Mouse (Mus musculus): ENCODE data around the gene Stxbp4. TPM values are rescaled to one million over a fixed set of nuclear protein-coding genes. Genes with fewer than 3 reads are reported as not detected.
A peak's percentile ranks its signal among the peaks of the same experiment; 100 is the strongest.

The Stxbp4 gene
- polyA plus RNA-seq, 1 experiment from 2014 or later, result 12.3 TPM

DNA sequence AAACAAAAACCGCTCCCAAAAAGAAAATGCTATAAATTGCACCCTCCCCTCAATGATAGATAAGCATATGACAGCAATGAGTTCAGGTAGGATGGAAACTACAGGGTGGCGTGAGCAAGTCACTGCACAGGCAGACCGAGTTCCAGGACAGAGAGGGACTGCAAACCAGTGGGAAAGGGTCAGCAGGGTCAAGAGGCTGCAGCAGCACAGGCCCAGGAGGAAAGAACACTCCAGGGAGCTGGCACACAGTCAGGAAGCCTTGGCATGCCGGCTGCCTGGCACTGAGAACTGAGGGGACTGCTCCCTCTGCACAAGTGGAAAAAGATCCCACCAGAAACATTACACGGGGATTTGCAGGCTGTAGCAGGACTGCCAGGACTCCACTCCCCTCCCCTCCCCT is 139.4 kb downstream of the Stxbp4 start:
- H3K36me3 ChIP-seq, result no peaks in the 10 kb centered on the region
- ATAC-seq (replicated peaks; ENCODE audit: insufficient number of reproducible peaks, insufficient read depth, low FRiP score, low read depth), result 0 out of 2 replicates have a peak, but pooled peaks have one; percentile 31
- WGBS, result 42% methylated on average over 5 of the region's 5 CpGs
- no peaks in the 10 kb centered on the region for H3K27me3 ChIP-seq
- no peaks in the 10 kb centered on the region for H3K9me3 ChIP-seq (replicated peaks)
- H3K4me1 ChIP-seq (replicated peaks), result peaks cover 8% of the 10 kb centered on the region; the same call in 1 of the 2 replicates
- no peak overlapping the region for H3K27ac ChIP-seq
- no peak overlapping the region for H3K4me2 ChIP-seq
- no peak overlapping the region for H3K4me3 ChIP-seq
- H3K9ac ChIP-seq, result no peak overlapping the region

DNA sequence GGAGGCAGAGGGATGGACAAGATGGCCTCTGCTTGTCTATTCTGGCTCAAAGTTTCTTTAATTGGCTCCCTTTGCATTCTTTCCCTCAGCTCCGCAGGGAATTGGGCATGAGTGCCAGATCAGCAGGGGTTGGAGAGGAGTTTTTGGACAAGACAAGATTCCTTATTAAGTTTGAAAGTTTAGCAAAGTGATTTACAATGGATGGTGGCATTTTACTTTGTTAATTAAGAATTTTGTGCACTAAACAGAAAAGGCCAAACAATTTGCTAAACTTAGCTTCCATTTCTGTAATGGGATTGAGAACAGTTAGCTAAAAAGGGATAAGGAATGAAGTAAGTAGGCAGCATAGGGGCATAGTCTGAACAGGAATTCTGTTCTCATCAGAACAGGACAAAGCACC is 142.9 kb downstream of the Stxbp4 start:
- Histone ChIP-seq H3K4me1 (replicated peaks) (peaks cover 12% of the 10 kb centered on the region), H3K9me3 (replicated peaks) (no peaks in the 10 kb centered on the region), H3K36me3 (no peaks in the 10 kb centered on the region), H3K4me2 (no peak overlapping the region), H3K27ac (no peak overlapping the region), H3K27me3 (no peaks in the 10 kb centered on the region), H3K4me3 (no peak overlapping the region), H3K9ac (no peak overlapping the region)
- no peak for ATAC-seq (replicated peaks; ENCODE audit: insufficient number of reproducible peaks, insufficient read depth, low FRiP score, low read depth)
- 72% methylated on average over 1 of the region's 1 CpGs for WGBS

DNA sequence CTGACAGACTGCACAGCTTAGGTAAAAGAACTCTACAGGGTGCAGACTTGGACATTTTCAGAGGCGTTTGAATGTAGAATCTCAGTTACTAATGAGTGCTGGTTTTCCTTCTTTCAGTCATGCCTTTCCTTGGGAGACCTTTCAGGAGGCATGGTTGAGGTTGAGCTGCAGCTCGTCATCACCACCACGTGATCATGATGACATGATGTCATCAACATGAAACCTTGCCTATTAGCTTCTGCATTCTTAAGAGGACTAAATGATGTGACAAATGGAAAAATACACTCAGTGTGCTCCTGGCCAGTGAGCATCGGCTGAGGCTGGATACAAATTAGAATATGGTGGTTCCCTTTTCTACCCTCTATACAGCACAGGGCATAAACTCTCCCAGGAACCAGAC is 145.4 kb downstream of the Stxbp4 start:
- Histone ChIP-seq H3K9ac (no peak overlapping the region), H3K27me3 (no peaks in the 10 kb centered on the region), H3K4me2 (no peak overlapping the region), H3K4me3 (no peak overlapping the region), H3K4me1 (replicated peaks) (peaks cover 4% of the 10 kb centered on the region; the same call in 1 of the 2 replicates), H3K27ac (no peak overlapping the region), H3K36me3 (peaks cover 3% of the 10 kb centered on the region; the same call in 1 of the 2 replicates), H3K9me3 (replicated peaks) (no peaks in the 10 kb centered on the region)
- WGBS, result 64% methylated on average over 4 of the region's 4 CpGs
- no peak for ATAC-seq (replicated peaks; ENCODE audit: insufficient number of reproducible peaks, insufficient read depth, low FRiP score, low read depth)

- no peaks in the 10 kb centered on the region for H3K9me3 ChIP-seq (replicated peaks)
- no peak overlapping the region for H3K4me2 ChIP-seq
- WGBS, result 90% methylated on average over 10 of the region's 10 CpGs
- no peak for ATAC-seq (replicated peaks; ENCODE audit: insufficient number of reproducible peaks, insufficient read depth, low FRiP score, low read depth)
- H3K4me1 ChIP-seq (replicated peaks), result peaks cover 4% of the 10 kb centered on the region; the same call in 1 of the 2 replicates
- H3K36me3 ChIP-seq, result peaks cover 7% of the 10 kb centered on the region; the same call in 1 of the 2 replicates
- no peaks in the 10 kb centered on the region for H3K27me3 ChIP-seq
- no peak overlapping the region for H3K4me3 ChIP-seq
- H3K27ac ChIP-seq, result no peak overlapping the region
- no peak overlapping the region for H3K9ac ChIP-seq
These were observed 148.7 kb downstream of the Stxbp4 start for GRCm38 (mm10) chr11:90489166-90489565.

- Histone ChIP-seq H3K27me3 (no peaks in the 10 kb centered on the region), H3K4me3 (no peak overlapping the region), H3K27ac (no peak overlapping the region), H3K4me2 (no peak overlapping the region), H3K36me3 (peaks cover 7% of the 10 kb centered on the region; the same call in 1 of the 2 replicates), H3K4me1 (replicated peaks) (peaks cover 4% of the 10 kb centered on the region; the same call in 1 of the 2 replicates), H3K9me3 (replicated peaks) (no peaks in the 10 kb centered on the region), H3K9ac (no peak overlapping the region)
- ATAC-seq (replicated peaks; ENCODE audit: insufficient number of reproducible peaks, insufficient read depth, low FRiP score, low read depth), result no peak
- 96% methylated on average over 8 of the region's 8 CpGs for WGBS
These were observed 150.2 kb downstream of the Stxbp4 start for GRCm38 (mm10) chr11:90487686-90488085.

GRCm38 (mm10) chr11:90484750-90485637 is 152.9 kb downstream of the Stxbp4 start:
- H3K4me1 ChIP-seq (replicated peaks), result peaks cover 7% of the 10 kb centered on the region; the same call in 1 of the 2 replicates
- no peaks in the 10 kb centered on the region for H3K27me3 ChIP-seq
- no peak for ATAC-seq (replicated peaks; ENCODE audit: insufficient number of reproducible peaks, insufficient read depth, low FRiP score, low read depth)
- 87% methylated on average over 14 of the region's 14 CpGs for WGBS
- no peaks in the 10 kb centered on the region for H3K9me3 ChIP-seq (replicated peaks)
- H3K36me3 ChIP-seq, result peaks cover 7% of the 10 kb centered on the region; the same call in 1 of the 2 replicates
- H3K4me2 ChIP-seq, result no peak overlapping the region
- H3K27ac ChIP-seq, result no peak overlapping the region
- H3K9ac ChIP-seq, result no peak overlapping the region
- no peak overlapping the region for H3K4me3 ChIP-seq

DNA sequence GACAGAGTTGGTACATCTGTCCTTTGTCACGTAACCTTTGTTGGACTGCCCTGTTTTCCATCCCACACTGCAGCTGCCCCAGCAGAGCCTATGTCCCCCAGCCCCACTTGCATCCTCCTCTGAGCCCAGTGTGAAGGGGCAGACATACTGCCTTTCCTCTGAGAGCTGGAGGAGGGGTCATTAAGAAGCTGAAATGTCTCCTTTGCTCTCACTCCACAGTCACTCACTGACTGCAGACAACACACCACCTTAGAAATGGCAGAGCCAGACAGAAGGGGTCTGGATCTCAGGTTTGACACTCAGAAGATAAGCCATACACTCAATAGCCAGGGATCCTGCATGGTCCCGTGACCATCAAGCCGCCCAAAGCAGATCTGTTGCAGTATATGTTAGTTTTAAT is 154.1 kb downstream of the Stxbp4 start:
- H3K9ac ChIP-seq, result no peak overlapping the region
- no peak overlapping the region for H3K4me3 ChIP-seq
- peaks cover 7% of the 10 kb centered on the region; the same call in 1 of the 2 replicates for H3K4me1 ChIP-seq (replicated peaks)
- no peaks in the 10 kb centered on the region for H3K27me3 ChIP-seq
- H3K9me3 ChIP-seq (replicated peaks), result no peaks in the 10 kb centered on the region
- peaks cover 7% of the 10 kb centered on the region; the same call in 1 of the 2 replicates for H3K36me3 ChIP-seq
- no peak overlapping the region for H3K27ac ChIP-seq
- H3K4me2 ChIP-seq, result no peak overlapping the region
- 74% methylated on average over 3 of the region's 3 CpGs for WGBS
- ATAC-seq (replicated peaks; ENCODE audit: insufficient number of reproducible peaks, insufficient read depth, low FRiP score, low read depth), result no peak

GRCm38 (mm10) chr11:90481828-90482227 is 156.1 kb downstream of the Stxbp4 start:
- ATAC-seq (replicated peaks; ENCODE audit: insufficient number of reproducible peaks, insufficient read depth, low FRiP score, low read depth), result no peak
- Histone ChIP-seq H3K4me3 (no peak overlapping the region), H3K9me3 (replicated peaks) (no peaks in the 10 kb centered on the region), H3K4me2 (no peak overlapping the region), H3K27me3 (no peaks in the 10 kb centered on the region), H3K27ac (no peak overlapping the region), H3K4me1 (replicated peaks) (peaks cover 7% of the 10 kb centered on the region; the same call in 1 of the 2 replicates), H3K36me3 (no peaks in the 10 kb centered on the region), H3K9ac (no peak overlapping the region)
- WGBS, result 0% methylated on average over 1 of the region's 1 CpGs

DNA sequence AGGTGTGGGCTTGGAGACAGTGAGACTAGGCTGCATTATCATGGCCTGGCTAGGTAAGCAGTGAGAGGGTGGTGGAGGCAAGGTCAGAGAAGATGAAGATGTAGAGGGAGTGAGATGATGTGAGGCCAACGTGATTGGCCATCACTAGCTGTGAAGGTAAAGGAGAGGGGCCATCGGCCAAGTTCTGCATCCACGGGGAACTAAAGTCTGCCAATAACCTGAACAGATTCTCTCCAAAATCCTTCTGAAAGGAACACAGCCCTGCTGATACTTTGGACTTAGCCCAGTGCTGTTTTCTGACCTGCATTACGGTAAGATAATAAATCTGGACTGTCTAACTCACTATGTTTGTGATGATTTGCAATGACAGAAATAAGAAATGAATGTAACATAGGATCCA is 167.6 kb downstream of the Stxbp4 start:
- H3K27ac ChIP-seq, result no peak overlapping the region
- no peaks in the 10 kb centered on the region for H3K4me1 ChIP-seq (replicated peaks)
- no peaks in the 10 kb centered on the region for H3K27me3 ChIP-seq
- H3K9ac ChIP-seq, result no peak overlapping the region
- no peak overlapping the region for H3K4me3 ChIP-seq
- H3K9me3 ChIP-seq (replicated peaks), result no peaks in the 10 kb centered on the region
- H3K36me3 ChIP-seq, result no peaks in the 10 kb centered on the region
- no peak overlapping the region for H3K4me2 ChIP-seq
- no peak for ATAC-seq (replicated peaks; ENCODE audit: insufficient number of reproducible peaks, insufficient read depth, low FRiP score, low read depth)
- 83% methylated on average over 4 of the region's 4 CpGs for WGBS

DNA sequence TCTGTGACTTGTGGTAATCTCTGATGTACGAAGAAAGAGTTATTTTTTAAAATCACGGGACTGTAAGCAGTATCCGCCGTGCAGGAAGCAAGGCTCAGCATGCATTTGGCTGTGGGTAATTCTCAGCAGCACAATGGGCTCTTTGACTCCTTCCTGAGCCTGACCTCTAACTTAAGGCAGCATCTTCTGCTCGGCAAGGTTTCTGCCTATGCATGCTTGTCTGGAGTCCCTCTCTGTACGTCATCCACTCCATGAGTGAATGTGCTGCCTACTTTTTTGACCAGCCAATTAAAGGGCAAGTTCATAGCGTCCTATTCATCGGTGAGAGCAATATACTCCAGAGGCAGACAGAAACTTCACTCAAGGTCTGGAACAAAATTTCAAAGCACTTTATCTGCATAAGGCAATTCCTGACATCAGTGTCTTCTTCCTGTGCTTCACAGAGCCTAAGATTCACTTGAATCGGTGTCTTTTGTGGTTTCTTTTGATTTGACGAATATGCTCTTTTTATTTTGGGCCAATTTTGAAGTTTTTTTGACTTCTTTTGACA is 173.8 kb downstream of the Stxbp4 start:
- Histone ChIP-seq H3K4me2 (no peak overlapping the region), H3K9ac (no peak overlapping the region), H3K27me3 (no peaks in the 10 kb centered on the region), H3K4me1 (replicated peaks) (no peaks in the 10 kb centered on the region), H3K27ac (no peak overlapping the region), H3K9me3 (replicated peaks) (no peaks in the 10 kb centered on the region), H3K36me3 (no peaks in the 10 kb centered on the region), H3K4me3 (no peak overlapping the region)
- no peak for ATAC-seq (replicated peaks; ENCODE audit: insufficient number of reproducible peaks, insufficient read depth, low FRiP score, low read depth)
- WGBS, result 58% methylated on average over 10 of the region's 10 CpGs

GRCm38 (mm10) chr11:90460458-90460857 is 177.4 kb downstream of the Stxbp4 start:
- H3K36me3 ChIP-seq, result no peaks in the 10 kb centered on the region
- ATAC-seq (replicated peaks; ENCODE audit: insufficient number of reproducible peaks, insufficient read depth, low FRiP score, low read depth), result no peak
- H3K27ac ChIP-seq, result no peak overlapping the region
- no peak overlapping the region for H3K9ac ChIP-seq
- no peak overlapping the region for H3K4me2 ChIP-seq
- 96% methylated on average over 3 of the region's 3 CpGs for WGBS
- no peaks in the 10 kb centered on the region for H3K4me1 ChIP-seq (replicated peaks)
- H3K9me3 ChIP-seq (replicated peaks), result no peaks in the 10 kb centered on the region
- no peak overlapping the region for H3K4me3 ChIP-seq
- H3K27me3 ChIP-seq, result no peaks in the 10 kb centered on the region
